Mouse (Mus musculus): ENCODE measurements around the gene Ppil6. TPM values are rescaled to one million over a fixed set of nuclear protein-coding genes. Genes with fewer than 3 reads are reported as not detected.

Ppil6 gene
- polyA plus RNA-seq, 1 experiment, result 3.2 TPM

DNA sequence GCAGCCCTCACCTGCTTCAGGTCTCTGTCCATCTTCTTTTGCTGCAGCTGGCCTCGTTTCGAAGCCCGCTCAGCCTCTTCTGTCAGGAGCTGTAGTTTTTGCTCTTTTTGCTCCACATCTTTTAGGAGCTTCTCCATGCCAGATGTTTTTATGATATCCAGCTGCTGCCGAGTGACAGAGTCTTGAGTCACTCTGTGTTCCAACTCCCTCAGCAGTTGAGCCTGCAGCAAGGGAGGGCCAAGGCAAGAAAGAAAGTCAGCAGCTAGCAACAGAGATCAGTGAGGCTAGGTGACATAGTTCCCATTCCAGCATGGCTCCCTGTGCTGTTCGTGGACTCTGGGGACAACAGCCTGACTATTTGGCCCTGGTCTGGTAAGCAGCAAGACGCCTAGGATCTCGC lies 60.5 kb downstream of the Ppil6 start:
- Histone ChIP-seq H3K4me3 (ENCODE audit: insufficient read depth, low read depth, low read length) (no peak overlapping the region), H3K27me3 (replicated peaks; ENCODE audit: control insufficient read depth, insufficient read depth, low read length) (no peaks in the 10 kb centered on the region), H3K27ac (ENCODE audit: insufficient read depth, low read depth, low read length) (no peak overlapping the region), H3K36me3 (ENCODE audit: control insufficient read depth, insufficient read depth, low read length) (no peaks in the 10 kb centered on the region), H3K4me1 (ENCODE audit: control insufficient read depth, insufficient read depth, low read length) (peaks cover 23% of the 10 kb centered on the region)
- TF ChIP-seq CTCF (conservative IDR thresholded peaks at IDR 0.05; ENCODE audit: insufficient read depth, insufficient read length, low read depth, low read length) (no peak), POLR2A (IDR thresholded peaks at IDR 0.05; ENCODE audit: low read depth, low read length) (no peak)
- DNase-seq, result no peak
- 69% methylated on average over 7 of the region's 7 CpGs for WGBS

DNA sequence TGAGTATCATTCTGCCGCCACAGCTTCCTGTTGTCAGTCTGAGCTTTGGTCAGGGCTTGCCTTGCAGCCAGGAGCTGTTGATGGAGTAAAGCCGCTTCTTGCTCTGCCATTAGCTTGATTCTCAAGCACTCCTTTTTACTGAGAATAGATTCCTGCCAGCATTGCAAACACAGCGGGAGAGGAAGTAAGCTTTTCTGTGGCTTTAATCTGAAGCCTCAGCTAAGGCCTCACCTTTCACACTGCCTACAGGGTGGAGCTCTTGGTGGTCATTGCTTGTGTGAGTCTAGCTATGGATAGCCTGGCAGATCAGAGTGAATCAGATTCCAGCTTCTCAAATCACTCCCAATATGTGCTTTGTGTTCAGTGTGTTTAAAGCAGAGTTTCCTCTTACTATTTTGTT lies 62.1 kb downstream of the Ppil6 start:
- TF ChIP-seq POLR2A (IDR thresholded peaks at IDR 0.05; ENCODE audit: low read depth, low read length), result no peak
- no peak for TF ChIP-seq CTCF (conservative IDR thresholded peaks at IDR 0.05; ENCODE audit: insufficient read depth, insufficient read length, low read depth, low read length)
- Histone ChIP-seq H3K4me3 (ENCODE audit: insufficient read depth, low read depth, low read length) (no peak overlapping the region), H3K27ac (ENCODE audit: insufficient read depth, low read depth, low read length) (peak overlapping the region; percentile 85), H3K4me1 (ENCODE audit: control insufficient read depth, insufficient read depth, low read length) (peaks cover 23% of the 10 kb centered on the region), H3K36me3 (ENCODE audit: control insufficient read depth, insufficient read depth, low read length) (no peaks in the 10 kb centered on the region), H3K27me3 (replicated peaks; ENCODE audit: control insufficient read depth, insufficient read depth, low read length) (no peaks in the 10 kb centered on the region)
- DNase-seq, result peak; percentile 30
- 59% methylated on average over 3 of the region's 3 CpGs for WGBS

DNA sequence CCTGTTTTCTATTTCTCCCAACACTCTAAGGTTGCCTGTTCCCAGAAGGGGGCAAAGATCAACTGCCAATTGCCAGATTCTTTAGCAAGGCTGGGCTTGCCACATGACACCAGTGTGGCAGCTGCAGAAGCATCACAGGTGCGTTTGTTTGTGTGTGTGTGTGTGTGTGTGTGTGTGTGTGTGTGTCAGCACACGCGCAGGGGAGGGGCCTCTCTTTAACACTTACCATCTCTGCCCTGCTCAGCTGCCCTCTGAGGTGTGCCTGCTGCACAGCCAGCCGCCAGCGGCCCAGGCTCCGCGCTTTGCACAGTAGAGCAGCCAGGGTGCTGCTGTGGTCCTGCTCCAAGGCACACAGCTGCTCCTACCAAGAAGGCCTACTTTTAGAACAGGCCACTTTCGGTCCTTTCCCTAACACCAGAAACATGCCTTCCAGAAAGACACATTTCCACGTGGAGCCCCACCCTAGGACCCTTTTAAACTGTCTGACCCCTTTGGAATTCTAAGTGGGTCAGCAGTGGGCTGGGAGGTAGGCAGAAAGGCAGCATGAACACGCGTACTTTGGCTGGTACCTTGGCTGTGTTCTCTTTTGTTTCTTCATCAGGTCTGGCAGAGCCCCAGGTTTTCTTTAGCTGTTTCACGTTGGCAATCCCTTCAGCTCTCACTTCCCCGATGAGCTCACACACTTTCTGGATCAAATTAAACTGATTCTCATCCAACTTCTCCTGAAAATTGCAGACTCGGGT lies 62.8 kb downstream of the Ppil6 start:
- Histone ChIP-seq H3K4me1 (ENCODE audit: control insufficient read depth, insufficient read depth, low read length) (peaks cover 23% of the 10 kb centered on the region), H3K4me3 (ENCODE audit: insufficient read depth, low read depth, low read length) (no peak overlapping the region), H3K36me3 (ENCODE audit: control insufficient read depth, insufficient read depth, low read length) (no peaks in the 10 kb centered on the region), H3K27me3 (replicated peaks; ENCODE audit: control insufficient read depth, insufficient read depth, low read length) (no peaks in the 10 kb centered on the region), H3K27ac (ENCODE audit: insufficient read depth, low read depth, low read length) (peak overlapping the region; percentile 85)
- peak; percentile 93 for DNase-seq
- TF ChIP-seq POLR2A (IDR thresholded peaks at IDR 0.05; ENCODE audit: low read depth, low read length), result no peak
- no peak for TF ChIP-seq CTCF (conservative IDR thresholded peaks at IDR 0.05; ENCODE audit: insufficient read depth, insufficient read length, low read depth, low read length)
- 37% methylated on average over 14 of the region's 14 CpGs for WGBS

DNA sequence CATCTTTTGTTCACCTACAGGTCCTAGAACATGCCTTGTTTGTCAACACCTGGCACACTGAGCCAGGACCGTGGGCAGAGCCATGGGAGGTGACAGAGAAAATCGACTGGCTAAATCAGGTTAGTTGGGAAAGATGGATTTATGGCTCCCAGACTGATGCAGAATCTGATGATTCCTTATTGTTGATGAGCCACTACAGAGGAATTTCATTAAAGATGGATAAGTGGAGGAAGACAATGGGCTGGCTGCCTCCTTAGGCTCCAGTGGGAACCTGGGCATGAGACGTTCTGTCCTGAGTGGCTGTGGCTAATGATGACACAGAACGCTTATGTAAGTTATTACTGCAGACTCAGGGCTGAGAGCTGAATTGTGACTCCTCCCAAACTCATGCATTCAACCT lies 63.5 kb downstream of the Ppil6 start:
- Histone ChIP-seq H3K27me3 (replicated peaks; ENCODE audit: control insufficient read depth, insufficient read depth, low read length) (no peaks in the 10 kb centered on the region), H3K4me3 (ENCODE audit: insufficient read depth, low read depth, low read length) (no peak overlapping the region), H3K36me3 (ENCODE audit: control insufficient read depth, insufficient read depth, low read length) (no peaks in the 10 kb centered on the region), H3K27ac (ENCODE audit: insufficient read depth, low read depth, low read length) (peak overlapping the region; percentile 85; the same call in 1 of the 2 replicates), H3K4me1 (ENCODE audit: control insufficient read depth, insufficient read depth, low read length) (peaks cover 23% of the 10 kb centered on the region)
- 54% methylated on average over 4 of the region's 4 CpGs for WGBS
- TF ChIP-seq POLR2A (IDR thresholded peaks at IDR 0.05; ENCODE audit: low read depth, low read length), result no peak
- TF ChIP-seq CTCF (conservative IDR thresholded peaks at IDR 0.05; ENCODE audit: insufficient read depth, insufficient read length, low read depth, low read length), result no peak
- no peak for DNase-seq

DNA sequence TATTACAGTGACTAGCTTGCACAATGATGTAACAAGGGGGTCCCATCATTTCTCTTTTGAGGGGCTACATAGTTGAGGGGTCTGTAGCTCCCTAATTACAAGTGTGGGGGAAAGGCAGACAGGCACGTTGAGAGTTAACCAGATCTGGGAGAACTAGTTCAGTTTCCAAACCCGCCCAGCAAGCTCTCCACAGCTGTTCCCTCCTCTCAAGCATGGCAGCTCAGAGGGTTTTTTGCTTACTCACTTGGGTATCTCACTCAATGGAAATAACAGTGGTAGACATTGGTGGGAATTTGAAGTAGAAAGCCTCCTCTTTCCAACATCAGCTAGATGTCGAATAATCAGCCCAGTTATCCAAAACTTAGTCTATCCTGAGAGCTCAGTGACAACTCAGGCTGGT lies 64.8 kb downstream of the Ppil6 start:
- Histone ChIP-seq H3K36me3 (ENCODE audit: control insufficient read depth, insufficient read depth, low read length) (no peaks in the 10 kb centered on the region), H3K27me3 (replicated peaks; ENCODE audit: control insufficient read depth, insufficient read depth, low read length) (no peaks in the 10 kb centered on the region), H3K4me1 (ENCODE audit: control insufficient read depth, insufficient read depth, low read length) (peaks cover 23% of the 10 kb centered on the region), H3K27ac (ENCODE audit: insufficient read depth, low read depth, low read length) (no peak overlapping the region), H3K4me3 (ENCODE audit: insufficient read depth, low read depth, low read length) (no peak overlapping the region)
- DNase-seq, result no peak
- TF ChIP-seq CTCF (conservative IDR thresholded peaks at IDR 0.05; ENCODE audit: insufficient read depth, insufficient read length, low read depth, low read length) (no peak), POLR2A (IDR thresholded peaks at IDR 0.05; ENCODE audit: low read depth, low read length) (no peak)
- 87% methylated on average over 3 of the region's 3 CpGs for WGBS

DNA sequence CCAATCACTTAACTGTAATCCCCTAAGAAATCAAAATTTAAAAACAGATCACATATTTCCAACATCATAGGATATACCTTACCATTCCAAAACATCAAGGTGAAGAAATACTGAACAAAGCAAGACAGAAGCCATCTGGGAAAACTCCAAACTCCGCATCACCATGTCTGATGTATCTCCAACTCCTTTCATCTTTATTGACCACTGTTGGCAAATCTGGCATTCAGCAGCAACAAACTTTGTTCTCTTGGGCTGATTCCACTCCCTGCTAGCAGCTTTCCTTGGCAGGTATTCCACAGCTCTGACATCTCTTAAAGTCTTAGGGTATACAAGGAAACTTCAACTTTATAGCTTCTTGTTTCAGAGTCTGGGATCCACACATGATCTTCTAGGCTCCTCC lies 68.2 kb downstream of the Ppil6 start:
- H3K4me3 ChIP-seq (ENCODE audit: insufficient read depth, low read depth, low read length), result no peak overlapping the region
- WGBS, result 92% methylated on average over 1 of the region's 1 CpGs
- peaks cover 9% of the 10 kb centered on the region for H3K4me1 ChIP-seq (ENCODE audit: control insufficient read depth, insufficient read depth, low read length)
- no peak overlapping the region for H3K27ac ChIP-seq (ENCODE audit: insufficient read depth, low read depth, low read length)
- no peaks in the 10 kb centered on the region for H3K27me3 ChIP-seq (replicated peaks; ENCODE audit: control insufficient read depth, insufficient read depth, low read length)
- no peak for TF ChIP-seq POLR2A (IDR thresholded peaks at IDR 0.05; ENCODE audit: low read depth, low read length)
- no peak for TF ChIP-seq CTCF (conservative IDR thresholded peaks at IDR 0.05; ENCODE audit: insufficient read depth, insufficient read length, low read depth, low read length)
- H3K36me3 ChIP-seq (ENCODE audit: control insufficient read depth, insufficient read depth, low read length), result no peaks in the 10 kb centered on the region
- DNase-seq, result no peak

DNA sequence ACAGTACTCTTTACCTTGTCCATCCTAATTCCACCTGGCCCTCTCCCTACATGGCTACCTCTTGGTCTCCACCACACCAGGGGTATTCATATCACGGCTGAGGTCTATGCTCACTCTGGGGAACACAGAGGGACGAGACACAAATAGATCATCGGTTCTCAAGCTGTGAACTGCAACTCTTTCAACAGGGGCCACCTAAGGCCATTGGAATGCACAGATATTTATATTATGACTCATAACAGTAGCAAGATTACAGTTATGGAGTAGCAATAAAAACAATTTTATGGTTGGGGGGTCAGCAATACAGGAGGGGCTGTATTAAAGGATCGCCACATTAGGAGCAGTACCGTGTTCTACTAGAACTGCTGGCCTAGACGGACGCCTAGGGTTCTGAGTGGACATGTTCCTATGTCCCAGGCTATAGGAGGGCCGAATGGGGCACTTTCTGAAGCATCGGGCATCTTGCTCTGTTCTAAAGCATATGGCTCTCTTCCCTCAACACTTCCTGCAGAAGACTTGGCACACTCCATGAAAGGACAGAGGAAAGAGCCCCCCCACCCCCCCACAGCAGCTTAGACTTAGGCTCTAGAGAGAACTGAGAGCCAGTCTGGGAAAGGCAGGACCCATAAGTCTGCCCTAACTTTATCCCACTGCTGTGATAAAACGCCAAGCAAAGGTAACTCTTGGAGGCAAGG lies 71.6 kb downstream of the Ppil6 start:
- no peak overlapping the region for H3K4me3 ChIP-seq (ENCODE audit: insufficient read depth, low read depth, low read length)
- H3K4me1 ChIP-seq (ENCODE audit: control insufficient read depth, insufficient read depth, low read length), result no peaks in the 10 kb centered on the region
- TF ChIP-seq CTCF (conservative IDR thresholded peaks at IDR 0.05; ENCODE audit: insufficient read depth, insufficient read length, low read depth, low read length), result no peak
- no peak for TF ChIP-seq POLR2A (IDR thresholded peaks at IDR 0.05; ENCODE audit: low read depth, low read length)
- WGBS, result 91% methylated on average over 10 of the region's 10 CpGs
- no peak for DNase-seq
- H3K27me3 ChIP-seq (replicated peaks; ENCODE audit: control insufficient read depth, insufficient read depth, low read length), result no peaks in the 10 kb centered on the region
- H3K27ac ChIP-seq (ENCODE audit: insufficient read depth, low read depth, low read length), result no peak overlapping the region
- no peaks in the 10 kb centered on the region for H3K36me3 ChIP-seq (ENCODE audit: control insufficient read depth, insufficient read depth, low read length)

Other genes with a start within 250 kb of the Ppil6 start
- 12.6 and 13.4 TPM in 2 replicates for gene Fig4, start 187.2 kb upstream of the Ppil6 start, polyA plus RNA-seq (2012; rRNA removed)
- 0.02 and 0.03 TPM in 2 replicates for gene Ak9, start 186.5 kb upstream of the Ppil6 start, polyA plus RNA-seq (2012; rRNA removed)
- gene Zbtb24, start 40.1 kb upstream of the Ppil6 start, polyA plus RNA-seq (2012; rRNA removed), result 14.9 and 17.9 TPM in 2 replicates
- 9.1 and 10.2 TPM in 2 replicates for gene Mical1, start 14.1 kb upstream of the Ppil6 start, polyA plus RNA-seq (2012; rRNA removed)
- 124 and 129 TPM in 2 replicates for gene Smpd2, start 70 bp upstream of the Ppil6 start, polyA plus RNA-seq (2012; rRNA removed)
- gene Cd164, start 29.0 kb downstream of the Ppil6 start, polyA plus RNA-seq (2012; rRNA removed), result 241 and 291 TPM in 2 replicates
- gene Ccdc162, start 226.2 kb downstream of the Ppil6 start, polyA plus RNA-seq (2012; rRNA removed), result 2.1 and 2.5 TPM in 2 replicates